Mouse (Mus musculus) stomach, embryonic 16.5 days (tissue): ENCODE measurements around the gene Crisp4. TPM values are rescaled to one million over a fixed set of nuclear protein-coding genes. Genes with fewer than 3 reads are reported as not detected.

Source experiments
- ATAC-seq: fragments of 200-750 bp; cut with Nextera tagmentation; 2 replicates; pipeline ENCODE4 v1.8.0; 2017; ENCODE audit warnings: moderate number of reproducible peaks, moderate TSS enrichment; ENCODE audit not compliant: insufficient read depth, low FRiP score
- H3K27ac ChIP-seq: fragments of 300-500 bp; sonication (generic); 2 replicates; pipeline ENCODE4 v1.5.1; 2014; ENCODE audit warnings: low read length
- H3K27me3 ChIP-seq: fragments of 300-500 bp; sonication (generic); 2 replicates; pipeline ENCODE4 v1.6.1; 2014; ENCODE audit warnings: low read length, control low read depth, mixed read lengths; ENCODE audit not compliant: control insufficient read depth, insufficient read depth
- H3K36me3 ChIP-seq: fragments of 300-500 bp; sonication (generic); 2 replicates; pipeline ENCODE4 v1.6.1; 2014; ENCODE audit warnings: low read length; ENCODE audit not compliant: control insufficient read depth, insufficient read depth
- H3K4me1 ChIP-seq: fragments of 300-500 bp; sonication (generic); 2 replicates; pipeline ENCODE4 v1.6.1; 2014; ENCODE audit warnings: low read length, control low read depth, mixed read lengths; ENCODE audit not compliant: control insufficient read depth, insufficient read depth
- H3K4me2 ChIP-seq: fragments of 300-500 bp; sonication (generic); 2 replicates; pipeline ENCODE4 v1.6.1; 2014; ENCODE audit warnings: low read depth, low read length, mixed read lengths
- H3K4me3 ChIP-seq: fragments of 300-500 bp; sonication (generic); replicated peaks from 2 replicates; pipeline ENCODE4 v1.5.1; 2014; ENCODE audit warnings: mild to moderate bottlenecking, low read length
- H3K9ac ChIP-seq: fragments of 300-500 bp; sonication (generic); 2 replicates; pipeline ENCODE4 v1.6.1; 2014; ENCODE audit warnings: low read length
- H3K9me3 ChIP-seq: fragments of 300-500 bp; sonication (generic); replicated peaks from 2 replicates; pipeline ENCODE4 v1.6.1; 2016; ENCODE audit warnings: low read length, control low read depth; ENCODE audit not compliant: control insufficient read depth
- WGBS: fragments of 180-500 bp; shearing (Covaris S2); extraction: QIAGEN DNeasy Blood & Tissue Kit; methylation state at CpG from one replicate; pipeline ENCODE4 v1.1.7; 2014; 5-methylcytosine and 5-hydroxymethylcytosine counted together
- polyA plus RNA-seq: library from polyadenylated mRNA; unstranded; fragments of >200 nt; fragmentation: Nextera tagmentation; extraction: Ambion mirVana; gene quantifications from 2 replicates; pipeline ENCODE4 v1.2.1, GENCODE M21; 2015

The Crisp4 gene
- polyA plus RNA-seq, 1 experiment from 2014 or later = not detected

DNA sequence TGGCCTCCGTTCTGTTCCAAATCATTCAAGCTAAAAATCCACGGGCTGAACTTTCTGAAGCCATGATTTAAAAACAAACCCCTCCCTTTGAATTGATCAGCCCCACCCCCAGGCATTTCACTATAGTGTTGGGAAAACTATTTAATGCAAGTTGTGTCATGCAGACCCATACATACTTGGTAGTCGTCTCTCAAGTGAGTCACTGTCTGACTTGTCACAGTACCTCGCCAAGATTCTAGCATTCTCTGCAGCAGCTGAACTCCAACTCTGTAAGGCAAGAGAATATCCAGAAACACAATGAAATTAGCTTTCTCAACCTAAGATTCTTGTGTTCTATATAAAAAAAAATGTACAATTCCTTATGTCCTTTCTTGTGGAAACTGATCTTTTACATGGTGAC is 15.7 kb downstream of the Crisp4 start:
- Histone ChIP-seq H3K27me3 (no peaks in the 10 kb centered on the region), H3K9ac (no peak overlapping the region), H3K4me1 (no peaks in the 10 kb centered on the region), H3K9me3 (no peaks in the 10 kb centered on the region), H3K4me2 (no peak overlapping the region), H3K27ac (no peak overlapping the region), H3K36me3 (no peaks in the 10 kb centered on the region), H3K4me3 (no peak overlapping the region)
- 72% methylated on average over 4 of the region's 4 CpGs for WGBS
- no peak for ATAC-seq

- Histone ChIP-seq H3K9ac (no peak overlapping the region), H3K27me3 (no peaks in the 10 kb centered on the region), H3K4me2 (no peak overlapping the region), H3K4me3 (no peak overlapping the region), H3K27ac (no peak overlapping the region), H3K4me1 (no peaks in the 10 kb centered on the region), H3K9me3 (no peaks in the 10 kb centered on the region), H3K36me3 (no peaks in the 10 kb centered on the region)
- ATAC-seq = no peak
- WGBS = 33% methylated on average over 5 of the region's 5 CpGs
These were observed 38.9 kb downstream of the Crisp4 start for GRCm38 (mm10) chr1:18106720-18107355.

DNA sequence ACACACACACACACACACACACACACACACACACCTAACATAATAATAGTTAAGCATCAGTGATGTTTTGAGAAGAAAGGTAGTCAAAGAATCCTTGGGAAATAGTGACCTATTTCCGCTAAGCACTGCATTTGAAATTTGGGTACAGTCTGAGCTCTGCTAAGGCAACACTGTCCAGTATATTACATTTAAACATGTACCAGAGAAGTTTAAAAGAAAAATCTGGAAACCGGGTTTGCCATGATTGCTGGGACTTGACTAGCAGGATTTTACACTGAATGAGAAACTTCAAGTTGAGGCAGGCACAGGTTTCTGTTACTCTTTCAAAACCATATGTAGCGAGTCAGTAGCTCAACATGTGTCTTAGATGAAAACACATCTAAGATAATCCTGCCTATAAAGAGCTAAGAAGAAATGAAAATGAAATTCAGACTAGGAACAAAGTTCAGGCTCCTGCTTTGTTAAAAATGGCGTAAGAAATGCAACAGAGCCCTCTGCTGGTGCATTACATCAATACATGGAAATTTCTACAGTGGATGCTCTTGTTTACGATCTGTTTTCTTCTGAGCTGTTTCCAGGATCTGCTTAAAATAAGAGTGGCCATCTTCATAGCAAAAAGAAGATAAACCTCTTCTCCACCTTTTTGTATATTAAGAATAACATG is 39.7 kb downstream of the Crisp4 start:
- Histone ChIP-seq H3K4me1 (no peaks in the 10 kb centered on the region), H3K27ac (no peak overlapping the region), H3K9ac (no peak overlapping the region), H3K27me3 (no peaks in the 10 kb centered on the region), H3K4me2 (no peak overlapping the region), H3K36me3 (no peaks in the 10 kb centered on the region), H3K9me3 (no peaks in the 10 kb centered on the region), H3K4me3 (no peak overlapping the region)
- no peak for ATAC-seq
- 46% methylated on average over 5 of the region's 5 CpGs for WGBS

DNA sequence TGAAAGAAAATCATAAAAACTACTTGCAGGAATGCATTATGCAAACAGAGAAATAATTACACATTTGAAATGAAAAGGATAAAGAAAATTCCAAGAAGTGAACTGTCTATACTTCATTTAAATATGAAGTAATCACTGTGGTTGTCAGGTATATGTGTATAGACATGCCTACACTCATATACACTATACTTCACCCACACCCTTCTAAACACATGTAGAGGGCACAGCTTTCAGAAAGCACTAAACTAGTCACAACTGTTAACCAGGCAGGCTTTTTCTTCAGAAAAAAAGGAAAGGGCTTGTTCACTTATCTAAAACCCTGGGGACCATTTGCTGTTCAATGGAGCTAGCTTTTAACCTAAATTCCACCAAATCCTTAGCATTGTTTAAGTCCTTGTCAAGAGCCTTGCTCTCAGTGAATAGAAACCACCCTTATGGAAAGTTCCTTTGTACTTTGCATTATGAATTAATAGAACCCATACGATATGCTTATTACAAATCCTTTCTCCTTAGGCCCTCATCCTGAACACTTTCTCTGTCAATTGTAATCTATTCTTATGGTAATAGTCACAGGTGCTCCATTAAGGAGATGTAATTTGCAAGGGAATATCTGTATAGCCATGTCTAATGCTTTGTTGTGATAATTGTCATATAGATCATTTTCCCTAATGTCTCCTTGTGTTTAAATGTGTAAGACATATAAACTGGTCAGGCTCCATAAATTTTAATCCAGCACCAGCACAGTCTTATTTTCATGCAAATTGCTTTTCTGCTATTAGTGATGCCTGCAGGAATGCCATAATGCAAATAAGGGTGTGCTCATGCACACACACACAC is 40.5 kb downstream of the Crisp4 start:
- WGBS = 78% methylated on average over 1 of the region's 1 CpGs
- Histone ChIP-seq H3K9ac (no peak overlapping the region), H3K27me3 (no peaks in the 10 kb centered on the region), H3K4me2 (no peak overlapping the region), H3K9me3 (no peaks in the 10 kb centered on the region), H3K27ac (no peak overlapping the region), H3K4me3 (no peak overlapping the region), H3K36me3 (no peaks in the 10 kb centered on the region), H3K4me1 (no peaks in the 10 kb centered on the region)
- ATAC-seq = no peak

Other genes with a start within 250 kb of the Crisp4 start
- not detected in 2 replicates for gene Defb18, start 91.5 kb upstream of the Crisp4 start, polyA plus RNA-seq
- not detected in 2 replicates for gene Defb41, start 119.2 kb upstream of the Crisp4 start, polyA plus RNA-seq